Mouse (Mus musculus): ENCODE measurements around the gene Mpz. TPM values are rescaled to one million over a fixed set of nuclear protein-coding genes. Genes with fewer than 3 reads are reported as not detected.
"Not testable (repeated sequence)": the region's sequence is repeated elsewhere in the genome, so short reads cannot be mapped to it uniquely, and the experiment has no call there.

The Mpz gene
- total and polyA plus RNA-seq, 2 experiments from 2014 or later = 0.05 to 1.6 TPM

- DNase-seq (ENCODE audit: low spot score) = no peak
- 63% methylated on average over 7 of the region's 7 CpGs for WGBS
- TF ChIP-seq CTCF (IDR thresholded peaks at IDR 0.05; ENCODE audit: low read depth) (no peak), EP300 (IDR thresholded peaks at IDR 0.05; ENCODE audit: low read depth) (no peak)
Observed at GRCm38 (mm10) chr1:171129251-171129650, 21.3 kb upstream of the Mpz start.

GRCm38 (mm10) chr1:171130971-171131370 is 19.5 kb upstream of the Mpz start:
- Histone ChIP-seq H3K9me3 (replicated peaks; ENCODE audit: control insufficient read depth, low read length) (no peaks in the 10 kb centered on the region), H3K27me3 (ENCODE audit: control insufficient read depth, insufficient read depth, low read length) (no peaks in the 10 kb centered on the region), H3K9ac (replicated peaks; ENCODE audit: low read depth, low read length) (no peak overlapping the region), H3K27ac (ENCODE audit: low read depth) (no peak overlapping the region), H3K4me1 (ENCODE audit: control insufficient read depth, insufficient read depth) (no peaks in the 10 kb centered on the region), H3K4me2 (ENCODE audit: low read depth, low read length) (no peak overlapping the region), H3K36me3 (replicated peaks; ENCODE audit: control insufficient read depth, insufficient read depth, low read length) (peaks cover 81% of the 10 kb centered on the region), H3K4me3 (ENCODE audit: low read depth, low read length) (no peak overlapping the region)
- WGBS = 72% methylated on average over 1 of the region's 1 CpGs
- ATAC-seq (ENCODE audit: insufficient read depth, low read depth) (no peak), DNase-seq (ENCODE audit: low spot score) (no peak)
- TF ChIP-seq EP300 (IDR thresholded peaks at IDR 0.05; ENCODE audit: low read depth) (no peak), CTCF (IDR thresholded peaks at IDR 0.05; ENCODE audit: low read depth) (no peak)

More at GRCm38 (mm10) chr1:171129251-171129650, 21.3 kb upstream of the Mpz start:
- Histone ChIP-seq H3K9ac (replicated peaks; ENCODE audit: low read depth, low read length) (no peak overlapping the region), H3K36me3 (replicated peaks; ENCODE audit: control insufficient read depth, insufficient read depth, low read length) (peaks cover 64% of the 10 kb centered on the region), H3K4me1 (ENCODE audit: control insufficient read depth, insufficient read depth) (no peaks in the 10 kb centered on the region), H3K27ac (ENCODE audit: low read depth) (no peak overlapping the region), H3K4me3 (ENCODE audit: low read depth, low read length) (no peak overlapping the region), H3K4me2 (ENCODE audit: low read depth, low read length) (no peak overlapping the region), H3K9me3 (replicated peaks; ENCODE audit: control insufficient read depth, low read length) (no peaks in the 10 kb centered on the region), H3K27me3 (ENCODE audit: control insufficient read depth, insufficient read depth, low read length) (no peaks in the 10 kb centered on the region)
- ATAC-seq (ENCODE audit: insufficient read depth, low read depth) = no peak

DNA sequence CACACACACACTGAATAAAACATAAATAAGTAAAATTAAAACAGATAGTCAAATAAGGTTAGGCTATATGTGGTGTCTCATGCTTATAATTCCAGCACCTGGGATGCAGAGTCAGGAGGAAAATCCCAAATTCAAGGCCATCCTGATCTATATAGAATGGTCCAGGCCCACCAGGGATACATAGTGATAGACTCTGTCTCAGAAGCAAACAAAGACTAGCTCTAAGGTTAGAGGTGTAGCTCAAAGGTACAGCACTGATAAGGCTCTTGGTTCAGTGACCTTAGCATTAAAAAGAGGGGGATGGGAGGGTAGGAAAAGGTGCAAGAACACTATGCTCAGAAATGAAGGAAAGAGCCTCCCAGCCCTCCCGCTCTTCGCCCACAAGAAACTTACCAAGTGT is 14.9 kb upstream of the Mpz start:
- Histone ChIP-seq H3K4me2 (ENCODE audit: low read depth, low read length) (no peak overlapping the region), H3K27ac (ENCODE audit: low read depth) (no peak overlapping the region), H3K9ac (replicated peaks; ENCODE audit: low read depth, low read length) (no peak overlapping the region), H3K27me3 (ENCODE audit: control insufficient read depth, insufficient read depth, low read length) (no peaks in the 10 kb centered on the region), H3K4me1 (ENCODE audit: control insufficient read depth, insufficient read depth) (no peaks in the 10 kb centered on the region), H3K4me3 (ENCODE audit: low read depth, low read length) (no peak overlapping the region), H3K36me3 (replicated peaks; ENCODE audit: control insufficient read depth, insufficient read depth, low read length) (peaks cover 79% of the 10 kb centered on the region), H3K9me3 (replicated peaks; ENCODE audit: control insufficient read depth, low read length) (no peaks in the 10 kb centered on the region)
- TF ChIP-seq CTCF (IDR thresholded peaks at IDR 0.05; ENCODE audit: low read depth) = no peak
- no peak for ATAC-seq (ENCODE audit: insufficient read depth, low read depth)
- DNase-seq (ENCODE audit: low spot score) = no peak
- WGBS = 98% methylated on average over 2 of the region's 2 CpGs

GRCm38 (mm10) chr1:171137486-171138155 is 12.9 kb upstream of the Mpz start:
- DNase-seq (ENCODE audit: low spot score); H3K4me3 ChIP-seq (ENCODE audit: low read depth, low read length); H3K4me1 ChIP-seq (ENCODE audit: control insufficient read depth, insufficient read depth); H3K27me3 ChIP-seq (ENCODE audit: control insufficient read depth, insufficient read depth, low read length); H3K9ac ChIP-seq (replicated peaks; ENCODE audit: low read depth, low read length); H3K4me2 ChIP-seq (ENCODE audit: low read depth, low read length); H3K9me3 ChIP-seq (replicated peaks; ENCODE audit: control insufficient read depth, low read length); ATAC-seq (ENCODE audit: insufficient read depth, low read depth); H3K27ac ChIP-seq (ENCODE audit: low read depth): not testable (repeated sequence)
- 90% methylated on average over 8 of the region's 8 CpGs for WGBS
- peaks cover 81% of the 10 kb centered on the region for H3K36me3 ChIP-seq (replicated peaks; ENCODE audit: control insufficient read depth, insufficient read depth, low read length)

GRCm38 (mm10) chr1:171142981-171143380 is 7.5 kb upstream of the Mpz start:
- WGBS = 66% methylated on average over 9 of the region's 11 CpGs
- H3K4me2 ChIP-seq (ENCODE audit: low read depth, low read length); H3K27me3 ChIP-seq (ENCODE audit: control insufficient read depth, insufficient read depth, low read length); ATAC-seq (ENCODE audit: insufficient read depth, low read depth); H3K27ac ChIP-seq (ENCODE audit: low read depth); H3K9me3 ChIP-seq (replicated peaks; ENCODE audit: control insufficient read depth, low read length); H3K4me3 ChIP-seq (ENCODE audit: low read depth, low read length); H3K9ac ChIP-seq (replicated peaks; ENCODE audit: low read depth, low read length); H3K4me1 ChIP-seq (ENCODE audit: control insufficient read depth, insufficient read depth); DNase-seq (ENCODE audit: low spot score): not testable (repeated sequence)
- peaks cover 65% of the 10 kb centered on the region for H3K36me3 ChIP-seq (replicated peaks; ENCODE audit: control insufficient read depth, insufficient read depth, low read length)

- peak overlapping the region; percentile 93 for H3K9ac ChIP-seq (replicated peaks; ENCODE audit: low read depth, low read length)
- ATAC-seq (ENCODE audit: insufficient read depth, low read depth) (peak; percentile 6; the same call in 1 of the 2 replicates), DNase-seq (ENCODE audit: low spot score) (no peak)
- peaks cover 3% of the 10 kb centered on the region; the same call in 1 of the 2 replicates for H3K36me3 ChIP-seq (replicated peaks; ENCODE audit: control insufficient read depth, insufficient read depth, low read length)
- H3K27ac ChIP-seq (ENCODE audit: low read depth) = peak overlapping the region; percentile 47
- no peaks in the 10 kb centered on the region for H3K9me3 ChIP-seq (replicated peaks; ENCODE audit: control insufficient read depth, low read length)
- peaks cover 11% of the 10 kb centered on the region for H3K4me1 ChIP-seq (ENCODE audit: control insufficient read depth, insufficient read depth)
- H3K27me3 ChIP-seq (ENCODE audit: control insufficient read depth, insufficient read depth, low read length) = no peaks in the 10 kb centered on the region
- 7% methylated on average over 18 of the region's 18 CpGs for WGBS
- TF ChIP-seq CTCF (IDR thresholded peaks at IDR 0.05; ENCODE audit: low read depth) (no peak), EP300 (IDR thresholded peaks at IDR 0.05; ENCODE audit: low read depth) (no peak)
- peak overlapping the region; percentile 78 for H3K4me3 ChIP-seq (ENCODE audit: low read depth, low read length)
- H3K4me2 ChIP-seq (ENCODE audit: low read depth, low read length) = peak overlapping the region; percentile 87
Observed at GRCm38 (mm10) chr1:171150838-171151391, 404 bp downstream of the Mpz start.

Measured in heart, postnatal 0 days (tissue).